Mouse (Mus musculus): Measurements from ENCODE around the gene Chrd. TPM values are rescaled to one million over a fixed set of nuclear protein-coding genes. Genes with fewer than 3 reads are reported as not detected.

The Chrd gene
- 2.4 and 3.6 TPM in 2 replicates for polyA plus RNA-seq (2012; rRNA removed)

DNA sequence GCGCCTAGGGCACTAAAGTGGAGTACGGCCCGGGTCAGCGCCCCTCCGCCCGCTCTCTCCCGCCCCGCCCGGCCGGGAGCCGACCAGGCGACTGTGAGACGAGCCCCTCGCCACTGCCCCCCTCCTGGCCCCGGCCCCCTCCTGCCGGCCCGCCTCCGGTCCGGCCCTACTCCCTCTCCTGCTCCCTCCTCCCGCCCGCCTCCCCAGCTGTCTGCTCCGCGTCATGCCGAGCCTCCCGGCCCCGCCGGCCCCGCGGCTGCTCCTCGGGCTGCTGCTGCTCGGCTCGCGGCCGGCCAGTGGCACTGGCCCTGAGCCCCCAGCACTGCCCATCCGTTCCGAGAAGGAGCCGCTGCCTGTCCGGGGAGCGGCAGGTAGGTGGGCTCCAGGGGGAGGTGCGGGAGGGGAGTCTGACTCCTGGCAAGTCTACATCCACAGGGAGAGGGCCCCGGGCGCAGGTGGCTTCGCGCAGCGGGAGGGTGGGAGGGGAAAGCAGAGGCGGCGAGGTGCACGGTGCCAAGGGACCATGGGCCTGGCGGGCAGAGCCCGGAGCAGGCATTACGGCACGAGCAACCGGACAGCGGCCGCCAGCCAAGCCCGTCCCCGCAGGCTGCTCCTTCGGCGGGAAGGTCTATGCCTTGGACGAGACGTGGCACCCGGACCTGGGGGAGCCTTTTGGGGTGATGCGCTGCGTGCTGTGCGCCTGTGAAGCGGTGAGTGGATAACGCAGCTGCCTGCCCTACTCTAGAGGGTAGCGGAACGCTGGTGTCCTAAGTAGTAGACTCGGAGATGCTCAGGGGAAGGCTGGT is at the start of gene Chrd:
Gene Chrd, plus strand, starts transcription at position 203 of the 806 bp plus-strand sequence.
- WGBS = under 1% methylated on average over 64 of the region's 70 CpGs
- DNase-seq (ENCODE audit: low read depth, low spot score) = no peak

DNA sequence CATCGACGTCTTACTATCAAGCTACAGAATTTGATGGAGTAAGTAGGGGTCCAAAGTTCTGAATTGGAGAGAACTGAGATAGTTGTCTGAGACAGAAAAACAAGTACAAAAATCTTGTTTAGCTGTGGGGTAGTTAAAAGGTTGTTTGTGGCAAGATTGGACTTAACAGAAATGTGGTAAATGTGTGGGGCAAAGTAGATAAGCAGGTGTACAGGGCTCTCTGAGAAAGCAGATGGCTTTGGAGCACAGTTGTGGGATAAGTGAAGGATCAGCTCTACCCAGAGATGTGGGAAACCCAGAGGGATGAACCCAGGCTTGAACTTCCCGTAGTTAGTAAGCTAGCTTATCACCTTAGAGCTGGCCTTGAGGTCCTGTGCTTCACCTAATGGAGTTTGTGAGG is 42.2 kb upstream of the Chrd start:
- DNase-seq (ENCODE audit: low read depth, low spot score) = no peak
- 84% methylated on average over 3 of the region's 3 CpGs for WGBS

DNA sequence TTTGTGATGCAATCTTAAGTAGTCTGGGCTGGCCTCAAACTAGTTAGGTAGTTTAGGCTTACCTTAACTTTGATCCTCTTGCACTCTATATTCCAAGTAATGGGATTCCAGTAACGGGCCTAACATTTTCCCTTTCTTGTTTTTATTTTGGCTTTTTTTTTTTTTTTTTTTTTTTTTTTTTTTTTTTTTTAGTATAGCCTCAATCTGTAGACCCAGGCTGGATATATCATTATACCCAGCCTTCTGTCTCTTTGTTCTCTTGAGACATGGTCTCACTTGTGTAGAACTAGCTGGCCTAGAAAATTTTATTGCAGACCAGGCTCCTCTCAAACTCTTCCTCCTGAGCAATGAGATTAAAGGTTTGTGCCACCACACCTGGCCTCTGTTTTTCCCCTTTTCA is 41.3 kb upstream of the Chrd start:
- no peak for DNase-seq (ENCODE audit: low read depth, low spot score)
- WGBS = 80% methylated on average over 1 of the region's 1 CpGs

DNA sequence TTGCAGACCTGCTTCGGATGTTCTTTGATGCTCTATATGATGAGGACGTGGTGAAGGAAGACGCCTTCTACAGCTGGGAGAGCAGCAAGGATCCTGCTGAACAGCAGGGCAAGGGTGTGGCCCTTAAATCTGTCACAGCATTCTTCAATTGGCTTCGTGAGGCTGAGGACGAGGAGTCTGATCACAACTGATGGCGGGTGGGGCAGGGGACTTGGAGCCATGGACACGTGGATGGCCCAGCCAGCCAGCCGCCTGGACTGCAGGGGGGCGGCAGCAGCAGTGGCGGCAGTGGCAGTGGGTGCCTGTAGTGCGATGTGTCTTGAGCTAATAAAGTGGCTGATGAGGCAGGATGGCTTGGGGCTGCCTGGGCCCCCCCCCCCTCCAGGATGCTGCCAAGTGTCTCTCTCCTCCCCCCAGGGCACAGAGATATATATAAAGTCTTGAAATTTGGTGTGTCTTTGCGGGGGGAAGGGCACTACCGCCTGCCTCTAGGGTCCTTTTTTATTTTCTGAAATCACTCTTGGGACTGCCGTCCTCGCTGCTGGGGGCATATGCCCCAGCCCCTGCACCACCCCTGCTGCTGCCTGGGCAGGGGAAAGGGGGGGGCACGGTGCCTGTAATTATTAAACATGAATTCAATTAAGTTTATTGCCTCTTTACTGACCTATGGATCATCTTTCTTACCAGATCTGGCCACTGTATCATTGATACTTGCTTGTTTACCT is 40.5 kb upstream of the Chrd start:
- no peak for DNase-seq (ENCODE audit: low read depth, low spot score)
- 63% methylated on average over 16 of the region's 16 CpGs for WGBS

DNA sequence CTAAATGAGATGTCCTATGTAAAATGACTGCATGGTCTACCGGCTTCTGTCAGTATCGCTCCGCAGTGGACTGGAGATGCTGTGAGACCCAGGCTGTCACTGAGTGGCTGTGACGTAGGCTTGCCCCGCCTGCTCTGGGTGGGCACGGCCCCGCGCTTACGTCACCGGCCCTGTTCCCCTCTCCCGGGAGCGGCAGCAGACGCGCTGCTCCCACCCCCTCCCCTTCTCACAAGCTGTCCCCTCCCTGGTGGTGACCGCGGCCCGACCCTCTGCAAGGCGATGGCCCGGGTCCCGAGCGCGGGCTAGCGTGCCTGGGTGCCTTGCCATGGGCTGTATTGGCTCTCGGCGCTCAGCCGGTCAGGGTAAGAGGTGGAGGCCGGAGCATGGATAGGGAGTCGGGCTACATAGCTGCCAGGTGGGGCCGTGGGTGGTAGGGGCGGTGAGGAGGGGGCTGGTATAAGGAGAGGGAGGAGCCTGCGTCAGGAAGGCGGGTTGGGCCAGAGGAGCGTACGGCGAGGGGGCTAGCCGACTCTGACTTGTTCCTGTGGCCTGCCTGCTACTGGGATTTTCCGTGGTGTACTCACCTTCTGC is 39.7 kb upstream of the Chrd start, which contains the start of gene Fam131a:
Gene Fam131a, plus strand, starts transcription at position 131 of the 591 bp plus-strand sequence.
- DNase-seq (ENCODE audit: low read depth, low spot score) = no peak
- 1% methylated on average over 37 of the region's 37 CpGs for WGBS

DNA sequence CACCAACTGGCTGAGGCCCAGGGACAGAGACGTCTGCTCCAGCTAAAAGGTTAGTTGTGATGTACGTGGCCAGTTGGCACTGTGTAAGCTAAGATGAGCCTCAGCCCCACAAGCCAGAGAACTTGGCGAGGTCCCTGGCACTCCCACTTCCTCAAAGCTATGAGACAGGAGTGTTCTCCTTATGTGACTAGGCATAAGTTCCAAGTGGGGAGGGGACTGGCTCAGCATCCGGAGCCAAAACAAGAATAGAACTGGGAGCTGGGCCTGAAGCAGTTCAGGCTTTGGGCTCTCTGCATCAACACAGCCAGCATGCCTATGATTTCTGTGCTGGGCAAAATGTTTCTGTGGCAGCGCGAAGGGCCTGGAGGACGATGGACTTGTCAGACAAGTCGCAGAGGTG is 38.1 kb upstream of the Chrd start:
- no peak for DNase-seq (ENCODE audit: low read depth, low spot score)
- WGBS = 58% methylated on average over 8 of the region's 8 CpGs

DNA sequence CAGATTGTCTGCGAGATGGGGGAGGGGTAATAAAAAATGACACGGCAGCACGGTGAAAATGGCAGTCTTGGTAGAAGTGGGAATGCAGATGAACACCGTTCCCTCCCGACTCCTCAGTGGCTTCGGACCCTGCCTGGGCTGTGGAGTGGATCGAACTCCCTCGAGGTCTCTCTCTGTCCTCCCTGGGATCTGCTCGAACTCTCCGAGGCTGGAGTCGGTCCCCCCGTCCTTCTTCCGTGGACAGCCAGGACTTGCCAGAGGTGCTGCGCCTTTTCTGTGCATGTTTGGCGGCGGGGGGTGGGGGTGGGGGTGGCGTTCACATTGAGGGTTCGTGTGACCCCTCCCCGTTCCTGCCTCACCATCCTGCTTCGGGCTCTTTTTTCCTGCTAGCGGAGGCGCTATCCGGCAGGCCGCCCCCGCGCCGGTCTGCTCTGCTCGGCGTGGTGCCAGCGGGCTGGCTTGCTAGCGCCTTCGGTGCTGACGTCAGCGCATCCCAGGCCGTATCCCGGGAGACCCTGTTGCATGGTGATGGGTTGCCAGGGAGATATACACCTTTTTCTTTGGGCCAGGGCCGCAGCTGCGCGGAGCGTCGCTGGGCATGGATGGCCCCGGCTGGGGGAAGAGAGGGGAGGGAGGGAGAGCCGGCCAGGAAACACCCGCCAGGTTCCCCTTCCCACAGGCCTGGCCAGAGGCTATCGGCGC is 37.2 kb upstream of the Chrd start:
- DNase-seq (ENCODE audit: low read depth, low spot score) = no peak
- WGBS = 8% methylated on average over 46 of the region's 46 CpGs

DNA sequence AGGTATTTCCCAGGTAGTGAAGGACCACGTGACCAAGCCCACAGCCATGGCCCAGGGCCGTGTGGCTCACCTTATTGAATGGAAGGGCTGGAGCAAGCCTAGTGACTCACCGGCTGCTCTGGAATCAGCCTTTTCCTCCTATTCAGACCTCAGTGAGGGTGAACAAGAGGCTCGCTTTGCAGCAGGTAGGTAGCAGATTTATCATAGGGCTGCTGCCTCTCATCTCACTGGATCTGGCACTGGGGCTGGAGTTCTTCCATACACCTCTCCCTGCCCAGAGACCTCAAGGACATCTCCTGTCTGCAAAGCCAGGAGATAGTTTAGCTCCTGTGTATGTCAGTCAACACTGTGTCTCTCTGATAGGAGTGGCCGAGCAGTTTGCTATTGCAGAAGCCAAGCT is 33.7 kb upstream of the Chrd start:
- no peak for DNase-seq (ENCODE audit: low read depth, low spot score)
- 72% methylated on average over 5 of the region's 5 CpGs for WGBS

DNA sequence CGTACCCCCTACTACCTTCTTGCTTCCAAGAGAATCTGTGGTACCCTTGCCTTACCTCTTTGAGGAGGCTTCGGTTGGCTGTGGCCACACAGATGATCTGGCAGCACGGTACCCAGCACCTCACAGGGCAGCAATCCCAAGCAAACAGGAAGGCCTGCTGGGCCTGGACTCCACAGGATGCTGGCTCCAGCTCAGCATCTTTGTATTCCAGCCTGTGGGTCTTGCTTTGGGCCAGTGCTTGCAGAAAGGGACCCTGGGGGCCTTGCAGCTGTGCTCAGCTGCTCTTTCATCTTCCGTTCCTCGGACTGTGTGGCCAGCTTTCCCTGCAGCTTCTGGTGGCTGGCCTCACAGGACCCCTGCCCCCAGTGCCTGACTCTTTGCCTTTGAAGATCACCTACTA is 32.9 kb upstream of the Chrd start:
- 70% methylated on average over 5 of the region's 5 CpGs for WGBS
- DNase-seq (ENCODE audit: low read depth, low spot score) = no peak

DNA sequence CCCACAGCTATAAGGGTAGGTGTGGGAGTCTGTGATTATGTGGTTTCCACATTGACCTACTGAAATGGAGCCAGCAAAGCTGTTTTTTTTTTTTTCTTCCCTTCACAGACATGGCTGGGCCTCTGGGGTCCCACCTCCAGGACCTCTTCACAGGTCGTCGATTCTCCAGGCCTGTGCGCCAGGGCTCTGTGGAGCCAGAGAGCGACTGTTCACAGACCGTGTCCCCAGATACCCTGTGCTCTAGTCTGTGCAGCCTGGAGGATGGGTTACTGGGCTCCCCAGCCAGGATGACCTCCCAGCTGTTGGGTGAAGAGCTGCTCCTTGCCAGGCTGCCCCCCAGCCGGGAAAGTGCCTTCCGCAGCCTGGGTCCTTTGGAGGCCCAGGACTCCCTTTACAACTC is 31.6 kb upstream of the Chrd start:
- no peak for DNase-seq (ENCODE audit: low read depth, low spot score)
- WGBS = 73% methylated on average over 7 of the region's 7 CpGs

DNA sequence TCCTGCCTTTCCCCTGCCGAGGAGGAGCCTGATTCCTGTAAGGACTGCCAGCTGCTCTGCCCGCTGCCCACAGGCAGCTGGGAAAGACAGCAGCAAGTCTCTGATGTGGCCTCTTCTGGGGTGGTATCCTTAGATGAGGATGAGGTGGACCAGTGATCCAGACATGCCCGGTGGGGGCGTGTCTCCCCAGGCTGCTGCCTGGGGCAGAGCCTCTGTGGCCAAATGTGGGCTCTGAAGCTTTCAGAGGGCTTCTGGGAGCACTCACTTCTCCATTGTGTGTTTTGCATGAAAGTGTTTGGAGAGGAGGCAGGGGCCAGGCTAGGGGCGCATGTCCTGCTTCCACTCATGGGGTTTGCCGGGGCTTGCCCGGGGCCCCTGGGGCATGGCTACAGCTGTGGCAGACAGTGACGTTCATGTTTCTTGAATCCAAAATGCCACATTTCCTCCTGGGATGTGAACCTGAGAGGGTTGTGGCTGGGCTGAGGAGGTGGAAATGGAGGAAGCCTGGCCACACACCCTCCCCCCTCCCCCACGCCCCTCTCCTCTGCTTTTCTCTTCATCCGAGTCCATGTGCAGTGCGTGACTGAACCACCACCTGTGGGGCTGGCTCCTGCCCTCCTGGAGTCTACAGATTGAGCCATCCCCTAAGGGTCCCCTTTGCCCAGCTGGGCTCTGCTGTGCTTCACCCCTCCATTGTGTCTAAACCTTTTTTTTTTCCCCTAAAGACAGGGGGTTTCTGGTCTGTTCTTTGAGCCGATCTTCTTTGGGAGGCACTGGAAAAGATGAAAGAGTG is 31.0 kb upstream of the Chrd start:
- no peak for DNase-seq (ENCODE audit: low read depth, low spot score)
- 65% methylated on average over 12 of the region's 12 CpGs for WGBS

DNA sequence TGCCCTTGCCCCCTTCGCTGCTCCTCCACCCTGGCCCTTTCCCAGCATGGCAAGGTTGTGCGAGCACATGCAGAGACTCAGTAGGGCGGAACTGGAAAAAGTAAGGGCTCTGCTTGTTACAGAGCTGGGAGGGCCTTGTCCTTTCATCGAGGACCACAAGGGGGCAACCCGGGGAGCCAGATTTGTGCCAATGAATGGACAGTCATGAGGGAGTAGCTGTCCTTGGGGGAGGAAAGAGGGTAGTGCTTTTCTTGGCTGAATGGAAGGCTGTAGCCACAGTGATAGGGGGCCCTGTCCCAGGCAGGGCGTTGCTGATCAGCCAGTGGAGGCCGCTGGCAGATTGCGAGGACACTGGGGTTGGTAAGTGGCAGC is 30.4 kb upstream of the Chrd start:
- no peak for DNase-seq (ENCODE audit: low read depth, low spot score)
- 31% methylated on average over 8 of the region's 8 CpGs for WGBS

DNA sequence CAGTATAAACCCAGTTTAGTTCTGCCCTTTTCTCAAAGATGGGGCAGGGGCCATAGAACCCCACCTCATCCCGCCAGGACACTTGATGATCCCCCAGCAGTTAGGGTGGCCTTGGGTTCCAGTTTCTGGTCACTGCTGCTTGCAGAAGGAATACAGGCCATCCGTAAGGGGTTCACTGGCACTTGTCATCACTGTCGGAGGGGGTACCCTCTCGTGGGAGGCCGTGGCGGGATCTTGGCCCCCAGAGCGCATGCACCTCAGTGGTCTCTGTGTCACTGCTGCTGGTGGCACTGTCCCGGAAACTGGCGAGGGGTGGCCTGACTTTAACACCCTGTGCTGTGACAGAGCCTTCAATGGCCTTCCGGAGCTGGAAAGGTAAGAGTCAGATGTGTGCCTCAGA is 29.9 kb upstream of the Chrd start:
- DNase-seq (ENCODE audit: low read depth, low spot score) = no peak
- 98% methylated on average over 10 of the region's 10 CpGs for WGBS

DNA sequence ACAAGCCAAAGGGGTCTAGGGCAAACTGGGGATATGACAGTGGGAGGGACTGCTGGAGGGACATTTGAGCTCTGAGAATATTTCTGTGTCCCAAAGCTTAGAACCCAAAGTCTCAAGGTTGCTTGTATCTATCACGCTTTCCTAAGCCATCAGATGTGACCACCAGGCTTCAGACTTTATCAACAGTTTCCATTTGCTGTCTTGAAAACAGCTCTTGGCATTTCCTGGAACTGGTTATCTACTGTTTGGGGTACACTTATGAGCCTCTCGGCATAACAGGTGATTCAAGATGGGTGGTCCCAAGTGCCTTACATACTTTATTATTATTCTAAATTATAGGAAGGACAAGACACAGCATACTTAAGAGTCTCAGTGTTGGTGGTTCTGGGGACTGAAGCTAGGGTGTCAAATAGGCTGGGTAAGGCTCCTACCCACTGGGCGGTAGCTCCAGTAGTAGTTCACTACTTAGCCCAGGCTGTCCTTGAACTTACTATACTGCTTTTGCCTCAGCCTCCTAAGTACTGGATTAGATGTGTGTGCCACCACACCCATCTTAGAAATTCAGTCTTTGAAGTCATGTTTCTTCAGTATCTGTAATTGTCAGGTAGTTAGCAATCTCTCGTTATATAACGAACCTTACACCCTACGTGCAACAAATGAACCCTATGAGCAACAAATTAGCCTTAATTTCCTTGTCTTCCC is 29.1 kb upstream of the Chrd start:
- DNase-seq (ENCODE audit: low read depth, low spot score) = no peak
- WGBS = 84% methylated on average over 6 of the region's 6 CpGs

DNA sequence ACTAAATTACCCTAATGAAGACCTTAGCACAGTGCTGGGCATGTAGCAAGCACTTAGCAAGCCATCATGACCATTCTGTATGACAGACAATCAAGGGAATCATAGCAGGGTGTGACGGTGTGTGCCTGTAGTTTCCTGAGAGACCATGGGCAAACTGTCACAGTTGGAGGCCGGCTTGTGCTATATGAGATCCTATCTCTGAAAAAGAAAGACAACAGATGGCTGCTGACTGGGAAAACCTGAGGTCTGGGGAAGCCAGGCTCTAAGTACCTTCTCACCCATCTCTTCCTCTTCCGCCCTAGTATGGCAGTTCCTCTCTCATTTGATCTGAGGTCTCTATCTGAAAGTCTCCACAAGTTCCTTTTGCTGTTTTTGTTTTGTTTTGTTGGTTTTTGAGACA is 27.1 kb upstream of the Chrd start:
- DNase-seq (ENCODE audit: low read depth, low spot score) = no peak
- 83% methylated on average over 3 of the region's 3 CpGs for WGBS

DNA sequence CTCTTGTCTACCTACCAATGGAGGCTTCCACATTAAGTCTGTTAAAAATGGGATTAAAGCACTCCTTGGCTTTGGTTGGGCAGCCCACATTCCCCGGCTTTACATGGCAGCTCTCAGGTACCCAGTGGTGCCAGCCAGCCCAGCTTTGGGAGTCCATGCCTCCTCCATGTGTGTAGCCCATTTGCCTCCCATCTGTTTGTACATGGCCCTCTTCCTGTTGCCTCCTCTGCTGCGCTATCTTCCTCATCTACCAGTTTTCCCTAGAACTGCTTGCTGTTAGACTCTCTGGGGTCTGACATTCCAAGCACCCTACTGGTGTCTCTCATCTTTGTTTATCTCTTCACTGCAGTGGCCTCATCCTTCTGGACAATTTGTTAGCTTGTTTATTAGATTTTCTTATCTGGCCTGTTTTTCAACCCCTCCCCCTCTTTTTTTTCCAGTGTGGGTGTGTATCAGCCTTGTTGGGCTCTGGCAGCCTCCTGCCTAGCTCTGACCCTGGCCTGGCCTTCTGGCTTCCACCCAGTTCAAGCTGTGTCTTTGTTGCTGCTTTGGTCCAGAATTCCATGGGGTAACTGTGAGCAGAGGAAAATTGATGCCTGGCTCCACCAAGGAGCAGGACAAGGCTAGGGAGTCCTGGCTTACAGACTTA is 26.4 kb upstream of the Chrd start:
- WGBS = 88% methylated on average over 2 of the region's 2 CpGs
- no peak for DNase-seq (ENCODE audit: low read depth, low spot score)

DNA sequence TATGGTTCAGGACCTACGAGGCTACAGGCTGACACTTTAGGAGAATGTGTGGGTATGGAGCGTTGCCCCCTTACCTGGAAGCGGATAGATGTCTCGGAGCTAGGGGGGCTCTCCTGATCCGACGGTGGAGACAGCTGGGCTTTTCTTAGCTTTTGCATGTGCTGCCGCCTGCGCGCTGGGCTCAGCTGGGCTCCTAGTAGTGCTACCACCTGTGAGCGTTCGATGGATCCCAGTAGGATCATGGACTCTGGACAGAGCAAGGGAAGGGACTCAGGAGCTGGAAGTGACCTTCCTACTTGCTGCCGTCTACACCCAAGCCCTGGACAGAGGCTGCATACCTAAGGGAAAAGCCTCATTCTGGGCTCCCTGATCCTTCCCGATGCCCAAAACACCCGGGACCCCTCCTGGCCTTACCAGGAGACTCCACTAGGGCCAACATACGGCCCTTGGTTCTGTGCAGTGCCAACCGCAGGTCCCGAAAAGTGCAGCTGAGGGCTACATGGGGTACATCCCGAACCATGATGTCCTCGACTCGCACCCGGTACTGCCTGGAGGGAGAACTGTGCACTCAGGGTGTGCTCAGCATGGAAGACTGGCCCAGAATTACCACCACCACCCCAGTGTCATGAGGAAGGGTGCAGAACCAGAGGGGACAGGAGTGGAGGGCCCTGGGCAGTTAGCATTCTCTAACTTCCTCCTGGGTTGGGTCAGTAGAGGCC is 24.5 kb upstream of the Chrd start:
- WGBS = 96% methylated on average over 21 of the region's 21 CpGs
- no peak for DNase-seq (ENCODE audit: low read depth, low spot score)
